Mouse (Mus musculus) hindbrain, embryonic 11.5 days (tissue): ENCODE measurements at regions not wholly inside any gene's neighbourhood (a gene's known extent, or its start where the extent isn't known, plus 50 kb on each side); places are given as distances from the start of the nearest gene placed in this dataset.

Source experiments
- ATAC-seq: fragments of 200-750 bp; cut with Nextera tagmentation; 2 replicates; pipeline ENCODE4 v1.8.0; 2017; ENCODE audit warnings: mild to moderate bottlenecking, moderate TSS enrichment, moderate library complexity; ENCODE audit not compliant: low FRiP score
- DNase-seq: peaks from one replicate; pipeline ENCODE4 v3.0.0-alpha.2; 2015; ENCODE audit warnings: low spot score
- H3K27ac ChIP-seq: fragments of 300-500 bp; sonication (generic); 2 replicates; pipeline ENCODE4 v1.5.1; 2014; ENCODE audit warnings: mild to moderate bottlenecking, low read depth, low read length
- H3K27me3 ChIP-seq: fragments of 300-500 bp; sonication (generic); 2 replicates; pipeline ENCODE4 v1.6.1; 2014; ENCODE audit warnings: mild to moderate bottlenecking, low read length, moderate library complexity, mixed read lengths; ENCODE audit not compliant: control insufficient read depth, insufficient read depth
- H3K36me3 ChIP-seq: fragments of 300-500 bp; sonication (generic); 2 replicates; pipeline ENCODE4 v1.6.1; 2014; ENCODE audit warnings: mild to moderate bottlenecking, low read length, moderate library complexity, mixed read lengths; ENCODE audit not compliant: control insufficient read depth, insufficient read depth
- H3K4me1 ChIP-seq: fragments of 300-500 bp; sonication (generic); replicated peaks from 2 replicates; pipeline ENCODE4 v1.6.1; 2014; ENCODE audit warnings: low read length, mixed read lengths; ENCODE audit not compliant: control insufficient read depth, insufficient read depth
- H3K4me2 ChIP-seq: fragments of 300-500 bp; sonication (generic); replicated peaks from 2 replicates; pipeline ENCODE4 v1.6.1; 2014; ENCODE audit warnings: mild to moderate bottlenecking, low read depth, low read length
- H3K4me3 ChIP-seq: fragments of 300-500 bp; sonication (generic); 2 replicates; pipeline ENCODE4 v1.5.1; 2014; ENCODE audit warnings: low read depth, low read length
- H3K9ac ChIP-seq: fragments of 300-500 bp; sonication (generic); 2 replicates; pipeline ENCODE4 v1.6.1; 2014; ENCODE audit warnings: low read depth, low read length
- H3K9me3 ChIP-seq: fragments of 300-500 bp; sonication (generic); 2 replicates; pipeline ENCODE4 v1.6.1; 2016; ENCODE audit warnings: low read length; ENCODE audit not compliant: control insufficient read depth
- WGBS: fragments of 180-500 bp; shearing (Covaris S2); extraction: QIAGEN DNeasy Blood & Tissue Kit; methylation state at CpG from one replicate; pipeline ENCODE4 v1.1.7; 2014; 5-methylcytosine and 5-hydroxymethylcytosine counted together

GRCm38 (mm10) chr7:31455775-31456174, 80.4 kb downstream of the Scgb1b3 start:
- H3K4me2 ChIP-seq: no peak overlapping the region
- 50% methylated on average over 8 of the region's 8 CpGs for WGBS
- no peaks in the 10 kb centered on the region for H3K27me3 ChIP-seq
- no peaks in the 10 kb centered on the region for H3K36me3 ChIP-seq
- no peak overlapping the region for H3K27ac ChIP-seq
- no peak overlapping the region for H3K4me3 ChIP-seq
- DNase-seq (peak; percentile 1), ATAC-seq (no peak)
- H3K9ac ChIP-seq: no peak overlapping the region
- H3K4me1 ChIP-seq: no peaks in the 10 kb centered on the region
- peaks cover 7% of the 10 kb centered on the region; the same call in 1 of the 2 replicates for H3K9me3 ChIP-seq
